Mouse (Mus musculus) liver, postnatal 0 days (tissue): ENCODE results near the gene Ifrd1.

Source experiments
- CTCF ChIP-seq: sonication (generic); IDR thresholded peaks from 2 replicates; pipeline ENCODE4 v1.5.1; 2016; ENCODE audit warnings: antibody characterized with exemption, low read depth
- EP300 ChIP-seq: IDR thresholded peaks from 2 replicates; pipeline ENCODE4 v1.6.1; 2016; ENCODE audit warnings: antibody characterized with exemption, low read depth, mild to moderate bottlenecking

DNA sequence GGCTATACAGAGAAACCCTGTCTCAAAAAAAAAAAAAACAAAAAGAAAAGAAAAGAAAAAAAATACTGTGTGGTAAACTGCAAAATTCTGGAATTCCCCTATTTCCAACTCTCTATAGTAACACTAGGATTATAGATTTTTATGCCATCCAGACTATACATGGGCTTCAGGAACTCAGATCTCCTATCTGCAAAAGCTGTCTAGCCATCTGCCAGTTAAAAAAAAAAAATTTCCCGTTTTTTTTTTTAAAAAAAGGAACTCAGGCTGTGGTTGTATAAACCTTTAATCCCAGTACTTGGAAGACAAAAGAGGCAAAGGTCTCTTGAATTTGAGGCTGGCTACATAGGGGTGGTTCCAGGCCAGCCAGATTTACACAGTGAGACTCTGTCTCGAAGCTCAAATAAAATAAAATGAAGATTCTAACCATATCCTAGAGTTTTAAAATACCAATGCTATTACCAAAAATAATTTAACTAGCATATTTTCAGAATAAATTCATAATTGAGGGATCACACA is 29.8 kb downstream of the Ifrd1 start:
- TF ChIP-seq CTCF (no peak), EP300 (no peak)
